Mouse (Mus musculus) intestine, postnatal 0 days (tissue): ENCODE measurements around the gene Hspa12b. TPM values are rescaled to one million over a fixed set of nuclear protein-coding genes. Genes with fewer than 3 reads are reported as not detected.
"Not testable (repeated sequence)": the region's sequence is repeated elsewhere in the genome, so short reads cannot be mapped to it uniquely, and the experiment has no call there.

ENCODE experiments used
- ATAC-seq: fragments of 200-750 bp; cut with Nextera tagmentation; 2 replicates; pipeline ENCODE4 v1.8.0; 2017; ENCODE audit warnings: mild to moderate bottlenecking, moderate TSS enrichment, moderate library complexity
- H3K27ac ChIP-seq: fragments of 300-500 bp; sonication (generic); 2 replicates; pipeline ENCODE4 v1.5.1; 2014; ENCODE audit warnings: mild to moderate bottlenecking, low read depth, low read length, moderate library complexity
- H3K27me3 ChIP-seq: fragments of 300-500 bp; sonication (generic); replicated peaks from 2 replicates; pipeline ENCODE4 v1.6.1; 2014; ENCODE audit warnings: low read length, mixed read lengths; ENCODE audit not compliant: control insufficient read depth, insufficient read depth
- H3K36me3 ChIP-seq: fragments of 300-500 bp; sonication (generic); 2 replicates; pipeline ENCODE4 v1.6.1; 2014; ENCODE audit warnings: mild to moderate bottlenecking, moderate library complexity; ENCODE audit not compliant: control insufficient read depth, insufficient read depth
- H3K4me1 ChIP-seq: fragments of 300-500 bp; sonication (generic); replicated peaks from 2 replicates; pipeline ENCODE4 v1.6.1; 2014; ENCODE audit warnings: antibody characterized with exemption, low read length, mixed read lengths; ENCODE audit not compliant: control insufficient read depth, insufficient read depth
- H3K4me2 ChIP-seq: fragments of 300-500 bp; sonication (generic); replicated peaks from 2 replicates; pipeline ENCODE4 v1.6.1; 2014; ENCODE audit warnings: low read depth, mild to moderate bottlenecking, moderate library complexity
- H3K4me3 ChIP-seq: fragments of 300-500 bp; sonication (generic); 2 replicates; pipeline ENCODE4 v1.5.1; 2014; ENCODE audit warnings: low read depth, low read length
- H3K9ac ChIP-seq: fragments of 300-500 bp; sonication (generic); 2 replicates; pipeline ENCODE4 v1.6.1; 2014; ENCODE audit warnings: mild to moderate bottlenecking, low read depth, low read length
- H3K9me3 ChIP-seq: fragments of 300-500 bp; sonication (generic); 2 replicates; pipeline ENCODE4 v1.6.1; 2016; ENCODE audit warnings: mixed run types; ENCODE audit not compliant: control insufficient read depth
- CTCF ChIP-seq: sonication (generic); IDR thresholded peaks from 2 replicates; pipeline ENCODE4 v1.5.1; 2016; ENCODE audit warnings: low read depth, mild to moderate bottlenecking, control low read depth, antibody characterized with exemption, moderate library complexity
- WGBS: fragments of 180-500 bp; shearing (Covaris S2); extraction: QIAGEN DNeasy Blood & Tissue Kit; methylation state at CpG from one replicate; pipeline ENCODE4 v1.1.7; 2014; 5-methylcytosine and 5-hydroxymethylcytosine counted together
- polyA plus RNA-seq: library from polyadenylated mRNA; unstranded; fragments of >200 nt; fragmentation: Nextera tagmentation; extraction: Ambion mirVana; gene quantifications from 2 replicates; pipeline ENCODE4 v1.2.1, GENCODE M21; 2015

The Hspa12b gene
- polyA plus RNA-seq, 1 experiment from 2014 or later, result 2.3 TPM

DNA sequence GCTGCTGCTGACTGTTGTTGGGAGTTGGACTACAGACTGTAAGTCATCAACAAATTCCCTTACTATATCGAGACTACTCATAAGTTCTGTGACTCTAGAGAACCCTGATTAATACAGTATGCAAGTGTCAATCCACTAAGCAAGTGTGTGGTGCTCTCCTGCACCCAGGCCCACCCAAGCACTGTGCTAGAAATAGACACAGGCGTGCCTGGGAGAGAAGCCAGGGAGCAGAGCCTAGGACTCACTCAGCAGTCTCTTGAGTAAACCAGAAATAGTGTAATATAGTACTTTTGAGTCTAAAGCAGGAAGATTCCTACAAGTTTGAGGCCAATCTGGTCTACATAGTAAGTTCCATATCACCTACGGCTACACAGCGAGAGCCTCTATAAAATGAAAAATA is 23.1 kb upstream of the Hspa12b start:
- no peak for ATAC-seq
- H3K4me3 ChIP-seq, result no peak overlapping the region
- TF ChIP-seq CTCF, result no peak
- no peak overlapping the region for H3K27ac ChIP-seq
- no peaks in the 10 kb centered on the region for H3K27me3 ChIP-seq
- H3K4me1 ChIP-seq, result no peaks in the 10 kb centered on the region
- H3K4me2 ChIP-seq, result no peak overlapping the region
- no peaks in the 10 kb centered on the region for H3K36me3 ChIP-seq
- no peaks in the 10 kb centered on the region for H3K9me3 ChIP-seq
- no peak overlapping the region for H3K9ac ChIP-seq
- 79% methylated on average over 4 of the region's 4 CpGs for WGBS

DNA sequence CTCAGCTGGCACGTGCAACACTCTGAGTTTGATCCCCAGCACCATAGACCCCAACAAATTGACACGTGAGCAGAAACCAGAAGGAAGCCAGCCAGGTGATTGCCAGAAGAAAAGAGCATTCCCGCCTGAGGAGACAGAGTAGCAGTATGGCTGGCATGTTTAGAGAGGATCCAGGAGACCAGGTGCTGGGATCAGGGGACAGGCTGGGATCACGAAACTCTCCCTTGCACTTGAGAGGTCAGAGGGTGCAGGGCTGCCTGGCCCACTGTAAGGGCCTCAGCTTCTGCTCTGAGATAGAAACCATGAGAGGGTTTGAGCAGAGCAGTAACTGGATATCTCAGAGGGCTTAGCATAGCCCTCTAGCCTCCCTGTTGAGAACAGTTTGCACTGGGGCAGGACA is 22.0 kb upstream of the Hspa12b start:
- H3K4me2 ChIP-seq, ATAC-seq, H3K4me1 ChIP-seq, H3K27me3 ChIP-seq, H3K9ac ChIP-seq, H3K36me3 ChIP-seq, H3K4me3 ChIP-seq, H3K9me3 ChIP-seq, H3K27ac ChIP-seq: not testable (repeated sequence)
- 69% methylated on average over 4 of the region's 4 CpGs for WGBS

DNA sequence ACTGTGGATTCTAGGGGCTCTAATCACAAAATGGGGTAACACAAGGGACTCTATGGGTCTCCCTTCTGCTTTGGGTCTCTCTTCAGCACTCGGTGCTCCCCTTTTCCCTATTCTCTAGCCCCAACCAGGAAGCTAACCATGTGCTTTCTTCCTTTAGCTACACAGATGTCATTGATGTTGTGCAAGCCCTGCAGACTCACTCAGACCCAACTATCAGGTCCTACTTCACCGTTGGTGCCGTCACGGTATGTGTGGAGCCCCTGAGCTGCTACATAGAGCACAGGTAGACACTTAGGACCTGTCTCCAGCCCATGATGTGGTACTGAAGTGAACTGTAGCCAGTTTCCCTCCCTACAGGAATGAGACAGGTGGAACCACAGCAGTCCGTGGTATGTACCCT is 21.1 kb upstream of the Hspa12b start:
- H3K9ac ChIP-seq, result no peak overlapping the region
- no peaks in the 10 kb centered on the region for H3K27me3 ChIP-seq
- no peak overlapping the region for H3K27ac ChIP-seq
- H3K4me3 ChIP-seq, result no peak overlapping the region
- H3K36me3 ChIP-seq, result no peaks in the 10 kb centered on the region
- TF ChIP-seq CTCF, result no peak
- WGBS, result 86% methylated on average over 5 of the region's 5 CpGs
- no peak for ATAC-seq
- H3K4me1 ChIP-seq, result no peaks in the 10 kb centered on the region
- no peaks in the 10 kb centered on the region for H3K9me3 ChIP-seq
- H3K4me2 ChIP-seq, result no peak overlapping the region

DNA sequence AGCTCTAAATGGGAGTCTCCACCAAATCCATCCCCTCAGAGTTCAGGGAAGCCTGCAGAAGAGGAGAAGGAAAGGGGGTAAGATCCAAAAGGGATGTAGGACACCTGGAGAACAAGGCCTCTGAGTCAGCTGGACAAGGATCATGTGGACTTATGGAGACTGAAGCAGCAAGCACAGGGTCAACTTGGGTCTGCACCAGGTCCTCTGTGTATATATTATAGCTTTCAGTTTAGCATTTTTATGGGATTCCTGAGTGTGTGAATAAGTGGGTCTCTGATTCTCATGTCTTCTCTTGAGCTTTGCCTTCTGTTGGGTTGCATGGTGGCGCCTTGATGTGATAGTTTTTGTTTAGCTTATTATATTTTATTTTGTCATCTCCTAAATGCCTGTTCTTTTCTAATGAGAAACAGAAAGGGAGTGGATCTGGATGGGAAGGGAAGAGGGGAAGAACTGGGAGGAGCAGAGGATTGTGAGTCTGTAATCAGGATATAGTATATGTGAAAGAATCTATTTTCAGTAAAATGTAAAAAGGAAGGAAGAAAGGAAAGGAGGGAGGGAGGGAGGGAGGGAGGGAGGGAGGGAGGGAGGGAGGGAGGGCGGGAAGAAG is 8.0 kb upstream of the Hspa12b start:
- no peaks in the 10 kb centered on the region for H3K36me3 ChIP-seq
- TF ChIP-seq CTCF, result no peak
- H3K9me3 ChIP-seq, result no peaks in the 10 kb centered on the region
- no peak for ATAC-seq
- WGBS, result 65% methylated on average over 2 of the region's 2 CpGs
- H3K4me2 ChIP-seq, result no peak overlapping the region
- H3K4me3 ChIP-seq, result no peak overlapping the region
- no peaks in the 10 kb centered on the region for H3K27me3 ChIP-seq
- no peak overlapping the region for H3K9ac ChIP-seq
- H3K4me1 ChIP-seq, result no peaks in the 10 kb centered on the region
- H3K27ac ChIP-seq, result no peak overlapping the region

DNA sequence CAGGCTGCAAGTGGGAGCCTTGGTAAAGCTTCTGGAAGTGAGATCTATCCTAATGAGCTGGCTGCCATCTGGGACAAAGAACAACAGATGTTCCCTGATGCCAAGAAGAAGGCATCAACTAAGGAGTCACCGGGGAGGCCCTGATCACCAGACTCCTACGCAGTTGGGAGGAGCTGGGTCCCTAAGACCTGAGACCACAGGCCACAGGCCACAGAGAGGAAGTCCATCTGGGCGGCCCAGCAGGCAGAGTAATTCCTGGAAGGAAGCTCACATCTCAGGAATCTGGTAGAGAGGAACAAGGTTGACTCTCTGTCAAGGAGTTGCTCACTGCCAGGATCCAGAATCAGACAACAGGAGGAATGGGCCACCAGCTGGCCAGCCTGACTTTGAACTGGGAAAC is 2.9 kb upstream of the Hspa12b start:
- no peak for TF ChIP-seq CTCF
- H3K36me3 ChIP-seq, result no peaks in the 10 kb centered on the region
- H3K4me1 ChIP-seq, result peaks cover 6% of the 10 kb centered on the region; the same call in 1 of the 2 replicates
- H3K27ac ChIP-seq, result no peak overlapping the region
- 70% methylated on average over 3 of the region's 3 CpGs for WGBS
- H3K27me3 ChIP-seq, result no peaks in the 10 kb centered on the region
- no peak overlapping the region for H3K4me2 ChIP-seq
- no peak overlapping the region for H3K4me3 ChIP-seq
- no peak for ATAC-seq
- H3K9me3 ChIP-seq, result no peaks in the 10 kb centered on the region
- no peak overlapping the region for H3K9ac ChIP-seq

DNA sequence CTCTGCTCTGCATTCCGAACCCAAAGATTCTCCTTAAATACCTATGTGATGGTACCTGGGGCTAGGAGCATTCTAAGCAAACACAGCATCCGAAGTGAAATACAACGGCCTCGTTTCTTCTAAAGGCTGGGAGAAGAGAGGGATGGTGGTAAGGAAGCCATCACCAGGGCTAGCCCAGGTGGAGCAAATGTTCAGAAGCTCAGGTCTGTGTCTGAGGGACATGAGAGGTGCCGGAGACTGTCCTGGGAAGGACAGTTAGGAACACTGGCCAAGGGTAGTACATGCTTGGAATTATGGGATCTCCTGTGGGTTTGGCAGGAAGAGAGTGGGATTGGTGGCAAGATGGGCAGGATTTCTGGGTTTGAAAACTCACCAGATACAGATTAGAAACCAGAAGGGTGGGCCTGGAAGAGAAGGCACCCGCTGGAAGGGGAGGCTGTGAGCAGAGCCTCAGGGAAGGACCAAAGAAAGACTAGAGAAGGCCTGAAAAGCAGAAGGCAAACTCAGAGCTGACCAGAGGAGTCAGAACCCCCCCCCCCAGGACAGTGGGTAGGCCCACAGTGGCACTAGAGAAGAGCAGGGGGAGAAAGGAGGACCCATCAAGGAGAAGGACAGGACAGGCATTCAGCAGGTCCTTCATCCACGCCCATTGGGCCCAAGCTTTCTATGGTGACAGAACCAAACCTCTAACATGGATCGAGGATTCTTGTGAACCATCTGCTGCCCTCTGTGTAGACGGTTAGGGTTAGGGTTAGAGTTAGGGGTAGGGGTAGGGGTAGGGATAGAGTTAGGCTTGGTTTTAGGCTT is 1.7 kb upstream of the Hspa12b start:
- no peak overlapping the region for H3K4me2 ChIP-seq
- no peak overlapping the region for H3K4me3 ChIP-seq
- WGBS, result 93% methylated on average over 9 of the region's 9 CpGs
- no peaks in the 10 kb centered on the region for H3K36me3 ChIP-seq
- no peak overlapping the region for H3K9ac ChIP-seq
- H3K27me3 ChIP-seq, result no peaks in the 10 kb centered on the region
- no peak for ATAC-seq
- no peak overlapping the region for H3K27ac ChIP-seq
- TF ChIP-seq CTCF, result no peak
- peaks cover 7% of the 10 kb centered on the region; the same call in 1 of the 2 replicates for H3K4me1 ChIP-seq
- H3K9me3 ChIP-seq, result no peaks in the 10 kb centered on the region
